Mouse (Mus musculus) monocyte, adult 2 months (primary cell): ENCODE data around the gene Vangl1.

ENCODE experiments used
- DNase-seq, 2 experiments: peaks; one replicate each; pipeline ENCODE4 v3.0.0; 2022; ENCODE audit warnings: low spot score in 2 of 2, low read depth in 1 of 2

The Vangl1 gene

GRCm38 (mm10) chr3:102199226-102199625 lies 5.3 kb downstream of the Vangl1 start:
- DNase-seq = no peak

GRCm38 (mm10) chr3:102198446-102198845 lies 6.0 kb downstream of the Vangl1 start:
- no peak for DNase-seq

- DNase-seq = no peak
Measured at GRCm38 (mm10) chr3:102197746-102198145, 6.7 kb downstream of the Vangl1 start.

DNA sequence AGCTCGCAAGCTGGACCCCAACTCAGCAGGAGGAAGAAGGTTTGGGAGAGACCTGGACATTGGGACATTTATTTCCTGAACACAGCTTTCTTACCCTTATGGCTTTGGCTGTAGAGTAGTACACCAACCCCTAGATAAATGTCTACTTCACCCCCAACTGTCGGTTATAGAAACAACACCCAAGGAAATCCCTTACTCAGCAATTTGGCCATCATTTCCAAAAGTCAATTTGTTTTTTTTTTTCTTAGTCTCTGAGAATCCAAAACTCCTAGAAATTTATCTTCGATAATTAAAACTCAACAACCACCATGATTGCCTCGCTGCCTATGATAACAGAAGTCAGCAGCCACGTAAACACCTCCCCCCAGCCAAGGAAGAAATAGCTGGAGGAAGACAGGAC lies 7.3 kb downstream of the Vangl1 start:
- no peak for DNase-seq

DNA sequence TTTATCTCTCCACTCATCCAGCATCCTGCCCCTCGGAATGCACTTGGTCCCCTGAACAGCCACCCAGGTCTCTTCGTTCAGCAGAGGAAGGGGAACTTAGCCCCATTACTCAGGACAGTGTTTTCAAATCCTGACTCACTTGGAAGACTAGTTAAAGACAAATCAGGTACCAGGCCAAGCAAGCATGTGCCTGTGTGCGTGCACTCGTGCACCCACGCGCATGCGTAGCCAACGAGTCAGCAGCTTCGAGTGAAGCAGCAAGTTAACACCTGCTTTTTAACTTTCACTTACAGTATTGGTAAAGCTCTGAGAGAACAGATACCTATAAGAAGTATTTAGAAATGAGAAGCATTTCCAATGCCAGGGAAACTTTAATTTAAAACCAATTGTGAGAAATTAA lies 8.3 kb downstream of the Vangl1 start:
- no peak for DNase-seq

DNA sequence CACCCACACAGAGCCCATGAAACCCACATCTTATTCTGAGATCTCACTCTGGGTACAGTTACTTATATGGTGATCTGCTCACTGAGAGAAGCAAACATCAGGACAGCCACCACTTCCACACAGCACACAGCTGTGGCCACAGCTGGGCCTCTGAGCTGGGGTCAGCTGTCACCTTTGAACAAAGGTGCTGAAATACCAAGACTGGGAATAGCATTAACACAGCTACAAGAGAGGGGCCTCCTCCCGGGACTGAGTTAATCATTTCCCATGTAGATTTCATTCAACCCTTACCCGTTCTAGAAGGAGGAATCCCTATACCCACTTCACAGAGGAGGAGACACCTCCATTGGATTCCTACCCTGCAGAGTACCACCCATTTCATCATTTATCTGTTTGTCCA lies 8.7 kb downstream of the Vangl1 start:
- no peak for DNase-seq

GRCm38 (mm10) chr3:102194291-102195051 lies 10.0 kb downstream of the Vangl1 start:
- no peak for DNase-seq

GRCm38 (mm10) chr3:102193488-102194290 lies 10.8 kb downstream of the Vangl1 start:
- no peak for DNase-seq

- DNase-seq = no peak
Measured at GRCm38 (mm10) chr3:102192621-102193020, 11.9 kb downstream of the Vangl1 start.

GRCm38 (mm10) chr3:102191575-102191974 lies 12.9 kb downstream of the Vangl1 start:
- DNase-seq = no peak

- DNase-seq = no peak
Measured at GRCm38 (mm10) chr3:102190642-102191041, 13.9 kb downstream of the Vangl1 start.

DNA sequence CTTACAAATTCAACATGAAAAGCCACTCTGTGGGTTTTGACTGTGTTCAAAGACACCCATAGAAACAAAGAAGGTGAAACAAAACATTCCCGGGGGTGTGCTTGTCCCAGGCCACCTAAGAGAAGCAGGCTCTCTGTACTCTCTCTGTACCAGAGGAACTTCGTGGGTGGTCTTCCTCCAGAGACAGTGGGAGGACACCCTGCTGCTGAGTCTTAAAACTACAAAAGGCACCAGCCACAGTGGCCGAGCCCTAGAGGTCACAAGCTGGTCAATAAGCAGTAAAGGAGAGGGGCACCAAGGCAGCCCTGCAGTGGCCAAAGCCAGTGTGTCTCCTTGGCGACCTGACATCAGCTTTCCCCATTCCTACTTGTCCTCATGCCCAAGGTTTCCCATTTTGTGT lies 14.5 kb downstream of the Vangl1 start:
- no peak for DNase-seq

- DNase-seq = no peak
Measured at GRCm38 (mm10) chr3:102188972-102189371, 15.5 kb downstream of the Vangl1 start.

- no peak for DNase-seq
Measured at GRCm38 (mm10) chr3:102187401-102187800, 17.1 kb downstream of the Vangl1 start.

DNA sequence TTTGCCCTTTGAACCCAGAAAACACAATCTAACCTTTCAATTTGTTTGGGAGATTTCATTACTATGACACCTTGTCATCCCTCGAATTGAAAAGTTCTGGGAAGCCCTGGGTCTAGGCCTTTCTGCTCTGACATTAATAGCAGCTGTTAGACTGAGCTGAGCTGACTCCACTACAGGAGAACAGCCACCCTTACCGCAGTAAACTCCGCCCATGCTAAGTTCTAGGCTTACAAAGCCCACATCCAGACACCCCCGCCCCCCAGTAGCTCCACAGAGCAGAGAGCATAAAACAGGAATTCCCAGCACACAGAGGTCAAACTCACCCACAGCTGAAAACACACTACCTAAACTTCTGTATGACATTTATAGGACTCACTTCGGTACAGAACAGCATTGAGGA lies 19.8 kb downstream of the Vangl1 start:
- DNase-seq = no peak

DNA sequence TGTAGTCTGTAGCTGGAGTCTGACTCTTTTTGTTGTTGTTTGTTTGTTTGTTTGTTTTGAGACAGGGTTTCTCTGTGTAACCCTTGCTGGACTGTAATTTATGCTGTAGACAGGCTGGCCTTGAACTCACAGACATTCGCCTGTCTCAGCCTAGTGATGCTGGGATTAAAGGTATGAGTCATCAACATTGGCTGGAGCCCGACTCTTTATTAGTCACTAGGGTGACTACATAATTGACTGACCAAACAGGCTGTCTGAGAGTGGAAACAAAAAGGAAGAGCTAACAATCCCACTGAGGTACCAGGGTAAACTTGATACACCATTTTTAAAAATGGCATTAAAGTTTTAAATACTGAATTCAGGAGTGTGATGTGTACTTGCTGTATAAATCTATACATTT lies 21.9 kb downstream of the Vangl1 start:
- DNase-seq = no peak

GRCm38 (mm10) chr3:102181191-102181590 lies 23.3 kb downstream of the Vangl1 start:
- DNase-seq = no peak

GRCm38 (mm10) chr3:102180746-102181145 lies 23.7 kb downstream of the Vangl1 start:
- no peak for DNase-seq

GRCm38 (mm10) chr3:102179869-102180268 lies 24.6 kb downstream of the Vangl1 start:
- no peak for DNase-seq

- no peak for DNase-seq
Measured at GRCm38 (mm10) chr3:102177837-102178615, 26.5 kb downstream of the Vangl1 start.

DNA sequence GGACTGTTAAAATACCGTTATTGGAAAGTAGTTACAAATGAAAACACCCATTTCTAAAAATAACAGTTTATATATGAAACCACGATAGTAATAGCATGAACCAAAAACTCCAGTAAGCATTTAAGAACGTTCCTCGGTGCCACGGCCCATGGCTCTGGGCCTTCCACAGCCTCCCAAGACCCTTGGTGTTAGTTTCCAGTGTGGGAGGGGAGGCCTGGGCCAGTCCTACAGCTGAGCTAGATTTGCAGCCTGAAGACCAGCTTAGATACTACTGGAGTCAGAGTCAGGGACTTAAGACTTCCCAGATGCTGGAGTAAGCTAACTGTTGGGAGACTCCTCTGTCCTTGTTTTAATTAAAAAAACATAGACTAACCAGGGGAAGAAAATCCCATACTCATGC lies 28.4 kb downstream of the Vangl1 start:
- no peak for DNase-seq

GRCm38 (mm10) chr3:102175701-102176100 lies 28.8 kb downstream of the Vangl1 start:
- no peak for DNase-seq
